Mouse (Mus musculus) megakaryocyte-erythroid progenitor cell, adult 5-6 weeks (primary cell): Measurements from ENCODE around the gene Laptm5. TPM values are rescaled to one million over a fixed set of nuclear protein-coding genes. Genes with fewer than 3 reads are reported as not detected.
A peak's percentile ranks its signal among the peaks of the same experiment; 100 is the strongest.

Experiments
- ATAC-seq: replicated peaks from 2 replicates; pipeline ENCODE4 v1.8.0; 2016; ENCODE audit warnings: mild to moderate bottlenecking, inconsistent platforms; ENCODE audit not compliant: severe bottlenecking, poor library complexity, low FRiP score, low TSS enrichment
- total RNA-seq, 2 experiments: library from RNA; stranded (forward) in 1 of 2; stranded (reverse) in 1 of 2; fragments of 200-1000, 215-1000 nt in 1 of 2; fragments of >200 nt in 1 of 2; fragmentation: Nextera tagmentation in 1 of 2; gene quantifications; 2 replicates each; pipeline ENCODE4 v1.2.3; 2014 to 2017

Gene Laptm5
- total RNA-seq (2014; fragmentation: Nextera tagmentation) (111 and 132 TPM in 2 replicates), total RNA-seq (2017) (33.5 and 41.8 TPM in 2 replicates)

GRCm38 (mm10) chr4:130913077-130913476, at the start of gene Laptm5:
Gene Laptm5, plus strand, starts transcription at chr4:130913125.
- no peak for ATAC-seq

GRCm38 (mm10) chr4:130865460-130865859, 47.5 kb upstream of the Laptm5 start:
- no peak for ATAC-seq

GRCm38 (mm10) chr4:130865901-130866371, 47.0 kb upstream of the Laptm5 start:
- no peak for ATAC-seq

DNA sequence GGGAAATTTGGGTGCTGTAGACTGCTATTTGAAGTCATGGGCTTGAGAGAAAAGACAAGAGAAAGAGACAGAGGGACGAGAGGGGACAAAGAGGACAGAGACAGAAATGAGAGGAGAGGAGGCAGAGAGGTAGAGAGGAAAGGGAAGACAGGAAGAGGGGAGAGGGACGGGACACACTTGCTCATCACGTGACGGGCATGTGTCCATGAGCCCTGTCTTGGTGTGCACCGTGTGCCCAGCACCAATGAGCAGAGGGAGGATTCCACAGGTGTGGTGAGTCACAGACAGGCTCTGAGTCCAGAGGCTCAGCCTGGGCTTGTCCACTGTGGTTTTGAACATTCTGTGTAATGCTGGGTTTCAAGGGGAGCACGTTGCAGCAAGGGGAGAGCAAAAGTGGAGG, 45.0 kb upstream of the Laptm5 start:
- ATAC-seq: no peak

- no peak for ATAC-seq
Observed at GRCm38 (mm10) chr4:130868803-130869202, 44.1 kb upstream of the Laptm5 start.

DNA sequence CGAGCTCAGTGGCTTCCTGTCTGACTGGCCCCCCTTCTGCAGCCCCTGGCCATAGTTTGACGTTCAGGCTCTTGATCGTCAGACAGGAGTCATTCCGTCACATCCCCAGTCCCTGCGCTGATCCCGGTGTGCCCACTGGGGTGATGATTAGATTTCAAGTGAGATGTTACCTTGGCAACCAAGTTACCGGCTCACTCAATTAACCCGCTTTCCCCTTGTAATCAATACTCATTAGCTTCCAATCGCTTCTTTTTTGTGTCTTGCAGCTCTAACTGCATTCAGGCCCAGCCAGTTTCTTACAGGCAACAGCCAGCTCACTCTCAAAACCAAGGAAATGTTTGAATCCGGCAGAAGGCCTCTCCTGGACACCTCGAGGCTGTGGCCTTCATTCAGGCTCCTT, 40.5 kb upstream of the Laptm5 start:
- no peak for ATAC-seq

- ATAC-seq: no peak
Observed at GRCm38 (mm10) chr4:130873440-130873839, 39.5 kb upstream of the Laptm5 start.

DNA sequence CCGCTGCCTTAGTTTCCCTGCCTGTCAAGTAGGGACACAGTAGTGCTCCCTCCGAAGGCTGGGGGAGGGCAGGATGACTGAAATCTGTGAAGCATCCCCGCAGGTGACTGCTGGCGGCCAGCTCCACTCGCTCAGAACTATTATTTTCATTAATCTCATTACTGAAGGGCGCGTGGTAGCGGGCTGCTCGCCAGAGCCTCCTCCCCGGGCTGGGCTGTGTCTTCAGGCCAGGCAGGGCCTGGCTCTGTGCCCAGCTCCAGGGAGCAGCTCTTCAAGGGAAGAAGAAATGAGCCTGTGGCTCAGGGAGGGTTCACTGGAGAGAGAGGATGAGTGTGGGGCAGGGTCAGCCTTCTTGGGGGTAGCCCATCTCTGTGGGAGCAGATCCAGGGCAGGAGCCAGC, 38.3 kb upstream of the Laptm5 start:
- peak; percentile 46; the same call in 1 of the 2 replicates for ATAC-seq

DNA sequence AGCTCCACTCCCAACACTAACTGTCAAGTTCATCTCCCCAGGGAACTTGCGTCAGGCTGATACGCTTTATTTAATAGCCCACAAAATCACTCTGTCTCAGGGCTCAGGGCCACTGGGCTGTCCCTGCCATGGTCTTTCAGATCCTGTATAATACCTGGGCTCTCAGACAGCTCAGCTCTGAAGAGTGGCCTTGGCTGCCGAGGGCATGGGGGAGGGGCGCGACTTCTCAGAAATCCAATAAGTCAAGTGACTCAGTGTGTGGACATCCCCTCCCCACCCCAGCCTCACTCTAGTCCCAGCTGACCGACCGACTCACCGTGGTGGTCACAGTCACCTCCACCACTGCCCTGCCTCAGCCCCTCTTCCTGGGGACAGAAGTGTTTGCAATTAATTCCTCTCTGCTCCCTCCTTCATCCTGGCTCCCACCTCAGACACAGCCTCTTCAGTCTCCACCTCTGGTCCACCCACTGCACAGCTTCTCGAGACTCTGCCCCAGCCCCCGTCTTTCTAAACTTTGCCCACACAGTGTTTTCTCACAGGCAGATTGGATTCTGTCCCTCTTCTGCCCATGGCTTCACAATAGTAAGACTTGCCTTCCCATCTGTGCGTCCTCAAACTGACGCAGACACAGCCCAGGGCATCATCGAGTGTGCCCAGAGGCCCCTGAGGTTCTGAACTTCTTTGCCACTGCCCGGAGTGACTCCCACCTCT, 36.8 kb upstream of the Laptm5 start:
- no peak for ATAC-seq

DNA sequence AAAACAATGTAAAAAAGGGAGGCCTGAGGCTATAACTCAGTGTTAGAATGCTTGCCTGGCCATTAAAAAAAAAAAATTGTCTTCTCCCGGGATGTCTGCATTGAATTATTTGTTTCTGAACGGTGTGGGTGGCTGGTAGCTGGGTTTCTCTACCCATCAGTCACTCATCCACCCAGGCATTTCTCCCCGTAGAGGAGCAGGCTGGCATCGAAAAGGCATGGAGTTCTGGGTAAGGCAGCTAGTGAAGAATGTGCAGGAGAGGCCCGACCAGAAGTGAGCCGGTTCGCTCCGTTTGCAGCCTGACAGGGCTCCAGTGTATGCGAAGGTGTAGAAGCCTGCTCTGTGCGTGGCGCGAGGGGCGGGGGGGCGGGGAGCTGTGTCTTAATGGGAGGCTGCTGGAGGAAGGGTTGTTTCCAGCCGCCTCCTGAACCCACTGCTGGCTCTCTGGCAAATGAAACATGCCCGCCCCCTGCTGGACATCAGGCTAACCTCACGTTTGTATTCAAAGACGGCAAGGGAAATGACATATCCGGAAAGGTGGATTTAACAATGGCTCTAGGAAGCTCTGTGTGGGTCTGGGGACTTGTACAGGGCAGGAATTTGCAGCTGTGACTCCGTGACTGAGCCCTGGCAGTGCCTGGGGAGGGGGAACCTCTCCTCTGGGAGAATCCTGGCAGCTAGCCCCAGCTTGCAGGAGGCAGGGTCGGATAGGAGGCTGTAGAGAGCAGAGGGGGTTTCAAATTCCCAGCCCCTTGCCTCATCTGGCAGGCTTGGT, 34.5 kb upstream of the Laptm5 start:
- peak; percentile 65 for ATAC-seq

DNA sequence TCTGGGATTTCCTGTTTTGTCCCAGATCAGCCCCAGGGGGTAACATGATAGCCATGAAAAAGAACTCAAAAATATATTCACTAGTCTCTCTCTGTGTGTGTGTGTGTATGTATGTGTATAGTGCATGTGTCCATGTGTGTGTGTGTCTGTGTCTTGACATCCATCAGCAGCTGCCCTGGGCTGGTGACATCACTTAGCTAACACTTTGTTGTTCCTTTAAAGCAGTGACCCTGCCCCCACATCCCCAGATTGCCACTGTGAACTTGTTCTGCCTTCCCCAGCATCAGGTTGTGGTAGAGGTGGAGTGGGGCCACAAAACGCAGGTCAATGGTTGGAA, 33.9 kb upstream of the Laptm5 start:
- no peak for ATAC-seq

DNA sequence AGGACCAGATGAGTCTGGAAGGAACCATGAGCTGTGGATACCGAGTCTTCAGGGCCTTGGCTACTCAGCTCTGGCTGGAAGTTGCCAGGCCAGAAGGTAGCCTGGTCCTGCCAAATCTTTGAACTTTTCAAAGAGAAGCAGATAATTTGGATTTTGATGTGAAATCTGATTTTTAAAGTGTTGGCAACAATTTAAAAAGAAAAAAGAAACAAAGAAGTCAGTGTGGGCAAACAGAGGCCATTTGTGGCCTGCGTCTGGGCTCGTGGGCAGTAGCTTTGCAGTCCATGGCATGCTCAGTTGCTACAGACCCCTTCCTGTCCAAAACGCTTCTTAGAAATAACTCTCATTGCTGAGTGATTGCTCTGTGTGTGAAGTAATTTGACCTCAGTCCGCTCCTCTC, 31.6 kb upstream of the Laptm5 start:
- no peak for ATAC-seq

- no peak for ATAC-seq
Observed at GRCm38 (mm10) chr4:130882762-130883161, 30.2 kb upstream of the Laptm5 start.

GRCm38 (mm10) chr4:130883820-130884533, 28.9 kb upstream of the Laptm5 start:
- no peak for ATAC-seq

- ATAC-seq: no peak
Observed at GRCm38 (mm10) chr4:130887148-130887745, 25.7 kb upstream of the Laptm5 start.

- no peak for ATAC-seq
Observed at GRCm38 (mm10) chr4:130889777-130890510, 23.0 kb upstream of the Laptm5 start.

GRCm38 (mm10) chr4:130890511-130890840, 22.4 kb upstream of the Laptm5 start:
- ATAC-seq: no peak

GRCm38 (mm10) chr4:130892001-130892587, 20.8 kb upstream of the Laptm5 start:
- ATAC-seq: peak; percentile 66

- no peak for ATAC-seq
Observed at GRCm38 (mm10) chr4:130893688-130894087, 19.2 kb upstream of the Laptm5 start.
